Mouse (Mus musculus): Measurements from ENCODE around the gene Prpsap1.
"Not testable (repeated sequence)": the region's sequence is repeated elsewhere in the genome, so short reads cannot be mapped to it uniquely, and the experiment has no call there.

- TF ChIP-seq CTCF, EP300 (IDR thresholded peaks at IDR 0.05; ENCODE audit: low read depth): not testable (repeated sequence)
These were observed 25.7 kb downstream of the Prpsap1 start for GRCm38 (mm10) chr11:116468338-116468737.
